Mouse (Mus musculus) kidney, embryonic 15.5 days (tissue): ENCODE measurements around the gene Hoxa2. TPM values are rescaled to one million over a fixed set of nuclear protein-coding genes. Genes with fewer than 3 reads are reported as not detected.

ENCODE experiments used
- ATAC-seq: fragments of 200-750 bp; cut with Nextera tagmentation; replicated peaks from 2 replicates; pipeline ENCODE4 v1.8.0; 2017; ENCODE audit warnings: moderate TSS enrichment; ENCODE audit not compliant: low FRiP score
- H3K27ac ChIP-seq: fragments of 300-500 bp; sonication (generic); 2 replicates; pipeline ENCODE4 v1.5.1; 2015; ENCODE audit warnings: mild to moderate bottlenecking, inconsistent platforms
- H3K27me3 ChIP-seq: fragments of 300-500 bp; sonication (generic); 2 replicates; pipeline ENCODE4 v1.6.1; 2015; ENCODE audit warnings: inconsistent platforms
- H3K36me3 ChIP-seq: fragments of 300-500 bp; sonication (generic); 2 replicates; pipeline ENCODE4 v1.6.1; 2015; ENCODE audit warnings: inconsistent platforms
- H3K4me1 ChIP-seq: fragments of 300-500 bp; sonication (generic); 2 replicates; pipeline ENCODE4 v1.6.1; 2015; ENCODE audit warnings: inconsistent platforms
- H3K4me2 ChIP-seq: fragments of 300-500 bp; sonication (generic); 2 replicates; pipeline ENCODE4 v1.6.1; 2015; ENCODE audit warnings: moderate library complexity, mild to moderate bottlenecking, inconsistent platforms
- H3K4me3 ChIP-seq: fragments of 300-500 bp; sonication (generic); replicated peaks from 2 replicates; pipeline ENCODE4 v1.5.1; 2015; ENCODE audit warnings: mild to moderate bottlenecking, inconsistent platforms
- H3K9ac ChIP-seq: fragments of 300-500 bp; sonication (generic); 2 replicates; pipeline ENCODE4 v1.6.1; 2015; ENCODE audit warnings: mild to moderate bottlenecking, inconsistent platforms
- H3K9me3 ChIP-seq: fragments of 300-500 bp; sonication (generic); replicated peaks from 2 replicates; pipeline ENCODE4 v1.6.1; 2016; ENCODE audit warnings: inconsistent platforms
- WGBS: fragments of 180-500 bp; shearing (Covaris S2); methylation state at CpG from one replicate; pipeline ENCODE4 v1.1.7; 2015; ENCODE audit warnings: mixed read lengths; 5-methylcytosine and 5-hydroxymethylcytosine counted together
- polyA plus RNA-seq: library from polyadenylated mRNA; unstranded; fragments of >200 nt; fragmentation: Nextera tagmentation; extraction: Ambion mirVana; gene quantifications from 2 replicates; pipeline ENCODE4 v1.2.1, GENCODE M21; 2015

Hoxa2 gene
- polyA plus RNA-seq, 1 experiment from 2014 or later = 2.2 TPM

- ATAC-seq = no peak
Measured at GRCm38 (mm10) chr6:52176391-52176790, 11.8 kb upstream of the Hoxa2 start.

GRCm38 (mm10) chr6:52175864-52176263 is 11.2 kb upstream of the Hoxa2 start:
- WGBS = 0% methylated on average over 18 of the region's 35 CpGs
- Histone ChIP-seq H3K4me2 (peak overlapping the region; percentile 67), H3K4me3 (peak overlapping the region; percentile 62), H3K27me3 (no peaks in the 10 kb centered on the region), H3K9ac (peak overlapping the region; percentile 78), H3K9me3 (no peaks in the 10 kb centered on the region), H3K36me3 (no peaks in the 10 kb centered on the region), H3K27ac (peak overlapping the region; percentile 98), H3K4me1 (peaks cover 87% of the 10 kb centered on the region)
- peak; percentile 29 for ATAC-seq

More at GRCm38 (mm10) chr6:52176391-52176790, 11.8 kb upstream of the Hoxa2 start:
- Histone ChIP-seq H3K4me2 (peak overlapping the region; percentile 67), H3K9ac (peak overlapping the region; percentile 78), H3K36me3 (no peaks in the 10 kb centered on the region), H3K9me3 (no peaks in the 10 kb centered on the region), H3K4me1 (peaks cover 87% of the 10 kb centered on the region), H3K27ac (peak overlapping the region; percentile 98), H3K27me3 (no peaks in the 10 kb centered on the region), H3K4me3 (peak overlapping the region; percentile 62)
- 2% methylated on average over 6 of the region's 6 CpGs for WGBS

DNA sequence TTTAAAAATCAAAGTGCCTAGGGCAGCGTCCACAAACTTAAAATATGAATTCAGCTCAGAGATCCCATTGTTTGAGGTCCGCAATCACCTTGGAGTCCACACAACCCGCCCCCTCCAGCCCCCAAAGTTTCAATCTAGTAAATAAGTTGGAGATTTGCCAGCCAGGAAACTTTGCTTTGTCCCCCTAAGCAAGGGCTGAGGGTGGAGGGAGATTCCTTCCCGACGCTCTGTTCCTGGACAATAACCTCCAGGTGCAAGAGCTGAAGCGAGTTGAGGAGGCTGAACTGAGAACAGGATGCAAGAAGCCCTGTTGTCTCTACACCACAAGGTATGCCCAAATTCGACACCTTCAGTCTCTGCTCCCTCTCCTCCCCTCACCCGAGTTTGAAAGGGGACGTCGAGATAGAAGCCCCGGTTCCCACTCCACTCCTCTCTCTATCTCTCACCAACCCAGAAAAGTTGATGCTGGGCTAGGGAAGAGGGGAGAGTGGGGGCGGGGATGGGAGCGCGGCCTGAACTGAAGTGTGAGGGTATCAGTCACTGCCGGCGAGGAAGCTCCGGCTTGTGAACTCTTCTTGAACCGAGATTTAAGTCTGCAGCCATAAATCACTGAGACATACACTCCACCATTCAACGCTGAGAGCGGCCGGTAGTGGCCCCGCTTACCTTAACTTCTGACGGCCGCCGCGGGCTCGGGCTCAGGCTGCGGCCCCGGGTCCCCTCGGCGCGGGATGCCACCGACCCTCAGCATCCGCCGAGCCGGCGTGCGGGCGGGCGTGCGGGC is 10.5 kb upstream of the Hoxa2 start:
- peak; percentile 59 for ATAC-seq
- Histone ChIP-seq H3K9me3 (no peaks in the 10 kb centered on the region), H3K27me3 (no peaks in the 10 kb centered on the region), H3K9ac (peak overlapping the region; percentile 78), H3K27ac (peak overlapping the region; percentile 98), H3K4me2 (peak overlapping the region; percentile 67), H3K36me3 (no peaks in the 10 kb centered on the region), H3K4me1 (peaks cover 87% of the 10 kb centered on the region), H3K4me3 (peak overlapping the region; percentile 62)
- 2% methylated on average over 41 of the region's 41 CpGs for WGBS

GRCm38 (mm10) chr6:52173648-52174047 is 9.0 kb upstream of the Hoxa2 start:
- Histone ChIP-seq H3K36me3 (0 out of 2 replicates have a peak, but pooled peaks cover 4% of the 10 kb centered on the region), H3K4me3 (peak overlapping the region; percentile 37), H3K4me2 (peak overlapping the region; percentile 70), H3K9ac (no peak overlapping the region), H3K9me3 (no peaks in the 10 kb centered on the region), H3K27ac (peak overlapping the region; percentile 97), H3K4me1 (peaks cover 83% of the 10 kb centered on the region), H3K27me3 (no peaks in the 10 kb centered on the region)
- 4% methylated on average over 4 of the region's 4 CpGs for WGBS
- no peak for ATAC-seq

- peak; percentile 50 for ATAC-seq
- Histone ChIP-seq H3K9ac (peak overlapping the region; percentile 48), H3K4me2 (peak overlapping the region; percentile 70), H3K9me3 (no peaks in the 10 kb centered on the region), H3K36me3 (0 out of 2 replicates have a peak, but pooled peaks cover 4% of the 10 kb centered on the region), H3K27me3 (no peaks in the 10 kb centered on the region), H3K4me1 (peaks cover 83% of the 10 kb centered on the region), H3K27ac (peak overlapping the region; percentile 97), H3K4me3 (peak overlapping the region; percentile 37)
- under 1% methylated on average over 35 of the region's 35 CpGs for WGBS
Measured at GRCm38 (mm10) chr6:52172501-52172900, 7.9 kb upstream of the Hoxa2 start.

DNA sequence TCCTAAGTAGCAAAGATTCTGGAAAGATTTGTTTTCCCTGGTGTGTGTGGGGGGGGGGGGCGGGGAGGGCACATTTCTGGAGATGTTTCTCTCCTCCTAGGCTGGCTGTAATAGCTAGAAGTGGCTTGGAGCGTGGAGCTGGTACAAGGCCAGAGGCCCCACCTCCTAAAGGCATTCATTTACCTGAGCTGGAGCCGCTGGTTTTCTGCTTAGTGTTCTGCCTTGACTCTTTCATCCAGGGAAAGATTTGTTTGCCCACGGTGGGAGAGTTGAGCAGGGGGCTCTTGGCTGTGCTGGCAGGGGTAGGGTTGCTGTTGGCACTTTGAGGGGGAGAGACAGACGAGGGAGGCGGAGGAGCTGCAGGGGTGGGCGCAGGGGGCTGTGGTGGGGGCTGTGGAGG is 7.3 kb upstream of the Hoxa2 start:
- H3K9me3 ChIP-seq = no peaks in the 10 kb centered on the region
- peak overlapping the region; percentile 48 for H3K9ac ChIP-seq
- peaks cover 83% of the 10 kb centered on the region for H3K4me1 ChIP-seq
- H3K36me3 ChIP-seq = 0 out of 2 replicates have a peak, but pooled peaks cover 4% of the 10 kb centered on the region
- ATAC-seq = peak; percentile 0; the same call in 1 of the 2 replicates
- WGBS = 13% methylated on average over 7 of the region's 7 CpGs
- peak overlapping the region; percentile 37 for H3K4me3 ChIP-seq
- peak overlapping the region; percentile 97 for H3K27ac ChIP-seq
- peak overlapping the region; percentile 70 for H3K4me2 ChIP-seq
- no peaks in the 10 kb centered on the region for H3K27me3 ChIP-seq

DNA sequence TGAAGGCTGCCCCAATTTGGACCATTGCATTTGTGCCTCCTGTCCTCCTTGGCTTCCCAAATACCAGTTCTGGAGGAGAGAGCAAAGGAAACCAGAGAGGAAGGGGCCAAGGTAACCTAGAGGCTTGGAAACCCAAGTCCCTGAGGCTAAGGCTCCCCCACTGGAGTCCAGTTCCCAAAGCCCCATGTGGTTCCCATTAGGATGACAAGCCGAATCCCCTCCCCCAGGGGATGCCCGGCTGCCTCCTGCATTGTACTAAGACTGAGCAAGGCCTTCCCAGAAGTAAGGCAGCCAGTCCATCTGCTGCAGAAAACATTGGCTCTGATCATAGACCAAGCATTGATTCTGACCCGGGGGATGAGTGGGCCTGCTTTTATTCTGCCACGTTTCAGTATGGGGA is 6.7 kb upstream of the Hoxa2 start:
- 12% methylated on average over 4 of the region's 4 CpGs for WGBS
- Histone ChIP-seq H3K4me1 (peaks cover 83% of the 10 kb centered on the region), H3K9me3 (no peaks in the 10 kb centered on the region)

DNA sequence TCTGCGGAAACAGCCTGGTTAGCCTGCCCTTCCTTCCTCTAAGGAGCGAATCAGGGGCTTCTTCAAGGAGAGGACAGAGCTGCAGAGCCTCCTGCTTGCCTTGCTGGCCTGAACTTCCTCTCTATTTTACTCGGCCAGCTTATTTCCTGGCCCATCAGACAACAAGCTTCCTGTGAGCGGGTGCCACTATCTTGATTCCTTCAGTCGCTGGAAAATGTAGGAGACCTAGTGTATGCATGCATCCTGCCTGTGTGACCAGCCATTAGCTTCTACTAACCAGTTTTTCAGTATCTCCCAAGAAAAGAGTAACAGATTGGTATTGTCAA is 6.2 kb upstream of the Hoxa2 start:
- no peaks in the 10 kb centered on the region for H3K9me3 ChIP-seq
- H3K9ac ChIP-seq = peak overlapping the region; percentile 45
- H3K4me3 ChIP-seq = no peak overlapping the region
- no peaks in the 10 kb centered on the region for H3K27me3 ChIP-seq
- H3K4me2 ChIP-seq = peak overlapping the region; percentile 45
- WGBS = 30% methylated on average over 5 of the region's 5 CpGs
- peaks cover 85% of the 10 kb centered on the region for H3K4me1 ChIP-seq
- H3K27ac ChIP-seq = peak overlapping the region; percentile 97
- ATAC-seq = no peak
- 0 out of 2 replicates have a peak, but pooled peaks cover 4% of the 10 kb centered on the region for H3K36me3 ChIP-seq

More for the DNA sequence above, 6.7 kb upstream of the Hoxa2 start:
- H3K4me3 ChIP-seq = no peak overlapping the region
- H3K27me3 ChIP-seq = no peaks in the 10 kb centered on the region
- ATAC-seq = no peak
- peak overlapping the region; percentile 70; the same call in 1 of the 2 replicates for H3K4me2 ChIP-seq
- 0 out of 2 replicates have a peak overlapping the region, but pooled peaks have one; percentile 45 for H3K9ac ChIP-seq
- peak overlapping the region; percentile 97 for H3K27ac ChIP-seq
- H3K36me3 ChIP-seq = 0 out of 2 replicates have a peak, but pooled peaks cover 4% of the 10 kb centered on the region

DNA sequence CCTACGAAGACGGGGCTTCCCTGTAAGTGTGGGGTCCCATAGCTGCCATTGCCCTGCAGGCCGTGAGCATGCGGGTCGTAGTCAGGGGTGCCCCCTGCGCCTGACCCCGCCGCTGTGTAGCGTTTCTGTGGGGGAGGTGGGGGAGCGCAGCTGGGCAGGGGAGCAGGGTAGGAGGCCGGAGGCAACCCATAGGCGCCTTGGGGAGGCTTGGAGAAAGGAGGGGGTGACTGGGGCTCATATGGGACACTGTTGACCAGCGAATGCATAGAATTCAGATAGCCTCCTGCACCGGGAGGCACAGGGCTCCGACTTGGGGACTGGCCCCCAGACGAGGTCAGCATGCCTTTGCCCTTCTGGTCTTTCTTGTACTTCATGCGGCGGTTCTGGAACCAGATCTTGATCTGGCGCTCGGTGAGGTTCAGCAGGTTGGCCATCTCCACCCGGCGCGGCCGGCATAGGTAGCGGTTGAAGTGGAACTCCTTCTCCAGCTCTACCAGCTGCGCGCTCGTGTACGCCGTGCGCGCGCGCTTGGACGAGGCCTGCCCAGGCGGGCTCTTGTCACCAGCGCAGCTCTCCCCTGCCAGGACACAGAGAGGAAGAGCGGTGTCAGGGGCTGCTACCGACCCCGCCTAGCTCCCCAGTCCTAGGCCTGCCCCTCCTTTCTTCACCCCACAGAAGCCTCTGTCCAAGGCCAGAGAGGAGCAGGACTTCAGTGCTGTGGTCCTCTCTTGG is 5.7 kb upstream of the Hoxa2 start:
- H3K27ac ChIP-seq = peak overlapping the region; percentile 97
- 0 out of 2 replicates have a peak overlapping the region, but pooled peaks have one; percentile 6 for H3K4me3 ChIP-seq
- no peaks in the 10 kb centered on the region for H3K27me3 ChIP-seq
- H3K36me3 ChIP-seq = 0 out of 2 replicates have a peak, but pooled peaks cover 4% of the 10 kb centered on the region
- peaks cover 90% of the 10 kb centered on the region for H3K4me1 ChIP-seq
- no peaks in the 10 kb centered on the region for H3K9me3 ChIP-seq
- peak overlapping the region; percentile 45 for H3K9ac ChIP-seq
- peak; percentile 10; the same call in 1 of the 2 replicates for ATAC-seq
- 20% methylated on average over 40 of the region's 40 CpGs for WGBS
- peak overlapping the region; percentile 45 for H3K4me2 ChIP-seq

GRCm38 (mm10) chr6:52169499-52170165 is 5.0 kb upstream of the Hoxa2 start:
- H3K4me1 ChIP-seq = peaks cover 91% of the 10 kb centered on the region
- H3K27me3 ChIP-seq = no peaks in the 10 kb centered on the region
- ATAC-seq = no peak
- H3K9me3 ChIP-seq = no peaks in the 10 kb centered on the region
- H3K4me3 ChIP-seq = 0 out of 2 replicates have a peak overlapping the region, but pooled peaks have one; percentile 6
- peak overlapping the region; percentile 45 for H3K4me2 ChIP-seq
- H3K9ac ChIP-seq = peak overlapping the region; percentile 45; the same call in 1 of the 2 replicates
- WGBS = 28% methylated on average over 16 of the region's 16 CpGs
- H3K36me3 ChIP-seq = 0 out of 2 replicates have a peak, but pooled peaks cover 4% of the 10 kb centered on the region
- peak overlapping the region; percentile 97 for H3K27ac ChIP-seq
